Mouse (Mus musculus): ENCODE results near the gene Shroom2.
A peak's percentile ranks its signal among the peaks of the same experiment; 100 is the strongest.
"Not testable (repeated sequence)": the region's sequence is repeated elsewhere in the genome, so short reads cannot be mapped to it uniquely, and the experiment has no call there.

Shroom2 gene

DNA sequence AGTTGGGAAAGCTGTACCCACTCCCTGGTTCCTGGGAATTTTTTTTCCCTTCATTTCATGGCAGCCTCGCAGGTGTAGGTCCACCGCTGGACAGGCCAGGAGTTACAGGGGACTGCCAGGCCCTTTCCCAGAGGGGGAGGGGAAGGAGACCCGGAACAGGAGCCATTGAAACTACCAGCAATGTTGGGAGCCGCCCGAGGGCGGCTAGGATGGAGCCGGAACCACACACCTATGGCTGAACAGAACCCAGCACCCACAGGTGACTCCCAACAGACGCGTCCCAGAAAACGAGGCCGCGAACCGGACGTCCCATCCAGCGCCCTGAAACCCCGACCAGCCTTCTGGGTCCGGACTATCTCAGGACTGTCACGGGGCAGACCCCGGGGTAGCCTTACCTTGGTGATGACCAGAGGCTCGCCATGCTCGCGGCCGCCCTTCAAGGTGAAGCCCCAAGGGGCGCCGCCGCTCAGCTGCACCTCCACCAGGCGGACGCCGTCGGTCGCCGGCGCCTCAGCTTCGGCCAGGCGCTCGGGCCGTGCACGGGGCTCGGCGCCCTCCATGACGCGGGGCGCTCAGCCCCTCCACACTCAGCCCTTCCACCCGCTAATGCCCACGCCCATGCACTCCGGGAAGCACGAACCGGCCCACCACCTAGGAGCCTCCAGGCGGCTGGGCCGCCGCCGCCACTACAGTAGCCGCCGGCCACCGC, at the start of gene Shroom2:
Gene Shroom2 (minus strand): TSS at position 575 of the 709 bp plus-strand sequence.
- no peak for DNase-seq (ENCODE audit: low spot score in 2 of 2)

DNA sequence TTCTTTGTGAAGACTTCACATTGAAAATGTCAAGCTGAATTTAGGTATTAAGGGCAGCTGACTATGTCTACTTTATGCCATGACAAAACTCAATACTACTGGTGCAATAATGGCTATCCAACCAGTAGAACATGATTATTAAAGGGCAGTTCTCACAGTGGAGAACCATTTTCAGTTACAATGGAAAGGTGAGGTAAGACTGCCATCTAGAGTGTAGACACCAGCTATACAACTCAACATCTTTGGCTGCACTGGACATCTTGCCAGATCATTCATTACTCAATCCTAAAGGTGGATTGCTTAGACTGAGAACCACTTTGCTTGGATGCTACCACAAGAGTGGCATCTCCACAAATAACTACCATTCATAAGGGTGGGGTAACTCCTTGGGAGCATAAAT, 49.7 kb upstream of the Shroom2 start:
- no peak for DNase-seq (ENCODE audit: low spot score in 2 of 2)

DNA sequence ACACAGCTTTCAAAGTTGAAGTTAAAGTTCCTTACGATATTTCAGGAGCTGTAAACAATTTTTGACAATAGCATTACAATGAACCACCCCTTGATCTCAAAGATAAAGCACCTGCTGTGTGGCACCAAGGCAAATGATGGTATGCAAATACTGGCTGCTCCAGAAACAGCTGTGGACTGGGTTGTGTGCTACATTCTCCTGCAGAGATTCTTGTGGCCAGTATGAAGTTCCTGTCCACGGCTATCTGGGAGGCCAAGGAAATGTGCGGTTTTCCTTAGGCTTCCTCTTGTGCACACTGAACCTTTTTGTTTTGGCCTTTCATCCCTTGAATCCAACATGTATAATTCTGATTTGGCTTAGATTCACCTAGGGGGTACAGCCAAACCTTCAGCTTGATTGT, 44.1 kb upstream of the Shroom2 start:
- no peak for DNase-seq (ENCODE audit: low spot score in 2 of 2)

DNA sequence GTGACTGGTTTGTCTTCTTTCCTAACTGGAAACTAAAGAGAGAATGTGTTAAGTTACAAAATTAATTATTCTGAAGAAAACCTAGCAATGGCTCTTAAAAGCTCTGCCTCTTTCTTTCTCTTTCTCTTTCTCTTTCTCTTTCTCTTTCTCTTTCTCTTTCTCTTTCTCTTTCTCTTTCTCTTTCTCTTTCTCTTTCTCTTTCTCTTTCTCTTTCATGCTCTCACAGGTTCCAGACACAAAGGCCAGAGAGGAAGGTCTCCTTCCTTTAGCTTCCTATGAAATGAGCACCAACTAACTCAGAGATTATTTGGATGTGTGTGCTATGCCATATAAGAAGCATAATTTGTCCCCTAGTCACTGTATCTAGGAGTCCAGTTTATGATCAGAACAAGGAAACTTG, 36.1 kb upstream of the Shroom2 start:
- DNase-seq (ENCODE audit: low spot score in 2 of 2) = no peak

DNA sequence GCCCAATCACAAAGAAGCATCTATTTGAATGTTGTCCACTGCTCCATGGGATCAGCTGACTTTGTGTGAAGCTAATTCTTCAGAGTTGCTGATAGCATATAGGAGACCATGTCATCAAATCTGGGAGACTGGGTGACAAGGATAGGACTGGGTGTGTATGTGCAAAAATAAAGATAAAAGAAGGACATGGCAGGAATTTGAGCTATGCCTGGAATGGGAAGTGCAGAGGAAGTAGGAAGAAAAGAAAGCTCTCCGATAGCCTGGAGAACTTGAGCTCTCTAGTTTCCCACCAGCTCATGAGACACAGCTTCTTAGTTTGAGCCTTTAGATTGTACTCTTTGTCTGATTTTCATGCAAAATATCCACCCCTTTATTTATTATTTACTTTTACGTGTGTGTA, 19.3 kb upstream of the Shroom2 start:
- DNase-seq (ENCODE audit: low spot score in 2 of 2) = no peak

DNA sequence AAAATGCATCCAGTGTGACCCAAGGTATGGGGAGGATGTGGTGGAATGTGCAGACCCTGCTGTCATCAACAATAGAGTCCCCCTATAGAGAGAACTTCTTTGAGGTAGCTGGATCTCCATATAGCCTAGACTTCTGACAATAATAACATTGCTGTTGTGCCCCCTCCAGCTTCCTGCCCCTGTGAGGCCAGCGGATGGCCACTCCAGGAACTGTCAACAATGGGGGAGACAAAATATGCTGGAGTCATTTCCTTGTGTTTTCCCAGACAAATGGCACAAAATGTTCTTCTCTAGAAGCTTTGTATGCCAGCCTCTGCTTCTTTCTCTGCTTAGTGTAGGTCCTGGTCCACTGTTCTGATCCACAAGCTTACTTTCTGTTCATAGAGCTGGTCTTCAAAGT, 18.9 kb upstream of the Shroom2 start:
- DNase-seq (ENCODE audit: low spot score in 2 of 2) = no peak

DNA sequence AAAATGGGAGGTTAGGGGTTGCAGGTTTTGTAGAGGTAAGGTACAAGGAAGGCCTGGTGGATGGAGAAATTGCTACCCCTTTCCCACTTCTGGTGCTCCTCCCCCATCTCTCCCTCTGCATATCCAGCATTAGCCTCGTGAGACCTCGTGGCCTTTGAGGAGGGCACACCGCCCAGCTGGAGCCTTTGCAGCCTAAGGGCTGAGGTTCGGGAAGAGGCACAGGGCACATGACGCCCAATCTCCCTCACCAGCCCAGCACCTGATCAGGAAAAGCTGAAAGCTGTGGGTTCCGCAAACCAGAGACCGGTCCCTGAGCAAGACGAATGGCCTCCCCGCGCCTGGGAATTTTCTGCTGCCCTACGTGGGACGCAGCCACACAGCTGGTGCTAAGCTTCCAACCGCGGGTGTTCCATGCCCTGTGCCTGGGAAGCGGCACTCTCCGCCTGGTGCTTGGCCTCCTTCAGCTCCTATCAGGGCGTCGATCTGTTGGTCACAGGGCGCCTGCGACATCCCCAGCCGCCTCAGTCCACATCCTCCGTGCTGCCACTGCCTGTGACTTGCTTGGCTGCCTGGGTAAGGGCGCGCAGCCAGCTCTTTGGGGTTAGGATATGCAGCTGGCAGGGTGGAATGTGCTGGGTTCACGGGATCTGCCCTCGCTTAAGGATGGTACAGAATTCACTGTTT, 12.6 kb upstream of the Shroom2 start, which contains the start of gene Gpr143:
Gene Gpr143 (plus strand): TSS at position 202 of the 684 bp plus-strand sequence.
- DNase-seq (ENCODE audit: low spot score in 2 of 2) = peak in 1 of 2 experiments; percentile 1

DNA sequence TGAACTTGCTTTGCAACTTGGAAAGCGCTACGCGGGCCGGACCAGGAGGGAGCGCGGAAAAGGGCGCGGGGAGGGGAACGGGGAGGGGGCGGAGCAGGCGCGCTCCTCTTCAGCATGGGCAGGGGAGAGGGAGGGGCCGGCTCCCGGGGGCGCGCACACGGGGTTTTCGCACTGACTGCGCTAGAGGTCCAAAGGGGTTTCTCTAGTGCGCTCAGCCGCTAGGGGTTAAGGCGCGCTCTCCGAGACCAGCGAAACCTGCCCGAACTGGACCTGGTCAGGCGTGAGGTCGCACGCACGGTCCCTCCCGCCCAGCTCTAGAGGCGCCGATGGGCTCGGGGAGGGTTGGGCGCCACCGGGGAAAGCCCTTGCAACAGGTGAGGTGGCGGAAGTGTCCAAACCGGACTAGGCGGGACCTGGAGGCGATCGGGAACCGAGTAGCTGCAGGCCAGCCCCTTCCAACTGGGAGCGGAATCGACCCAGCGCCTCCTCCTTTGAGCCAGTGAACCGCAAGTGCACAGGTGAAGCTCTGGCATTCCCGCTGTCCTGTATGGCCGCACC, 414 bp upstream of the Shroom2 start:
- peak in 1 of 2 experiments; percentile 23 for DNase-seq (ENCODE audit: low spot score in 2 of 2)

DNA sequence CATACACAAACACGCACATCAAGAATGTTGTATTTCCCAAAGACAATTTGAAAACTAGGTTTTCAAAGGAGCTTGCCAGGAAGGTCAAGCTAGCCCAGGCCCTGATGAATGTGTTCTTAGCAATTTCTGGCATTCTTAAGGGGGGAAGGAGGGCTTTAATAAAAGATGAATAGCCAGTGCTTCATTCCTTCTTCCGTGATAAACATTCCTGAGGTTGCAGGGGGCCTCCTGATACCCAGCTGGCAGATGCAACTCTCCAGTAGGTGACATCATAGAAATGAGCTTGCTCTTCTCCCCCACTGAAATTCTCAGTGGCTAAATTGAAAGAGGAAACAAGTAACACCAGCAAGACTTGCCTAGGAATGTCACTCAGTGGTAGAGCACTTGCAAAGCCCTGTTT, 5.1 kb downstream of the Shroom2 start:
- no peak for DNase-seq (ENCODE audit: low spot score in 2 of 2)

DNA sequence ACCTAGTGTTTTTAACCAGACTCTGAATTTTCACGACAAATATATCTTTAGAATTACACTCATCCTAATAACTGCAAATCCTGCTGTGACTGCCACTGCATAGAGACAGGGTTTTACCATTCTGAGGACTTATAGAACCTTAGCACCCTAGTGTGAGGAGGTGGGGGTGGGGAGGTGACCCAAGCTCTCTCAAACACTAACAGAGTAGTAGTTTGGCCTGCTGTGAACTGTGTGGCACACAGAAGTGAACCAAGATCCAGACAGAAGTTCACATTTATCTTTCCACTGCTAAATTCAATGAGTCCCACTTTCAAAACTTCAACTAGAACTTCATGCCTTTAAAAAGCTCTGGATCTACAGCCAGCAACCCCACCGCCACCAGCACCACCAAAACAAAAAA, 6.4 kb downstream of the Shroom2 start:
- DNase-seq (ENCODE audit: low spot score in 2 of 2) = no peak

DNA sequence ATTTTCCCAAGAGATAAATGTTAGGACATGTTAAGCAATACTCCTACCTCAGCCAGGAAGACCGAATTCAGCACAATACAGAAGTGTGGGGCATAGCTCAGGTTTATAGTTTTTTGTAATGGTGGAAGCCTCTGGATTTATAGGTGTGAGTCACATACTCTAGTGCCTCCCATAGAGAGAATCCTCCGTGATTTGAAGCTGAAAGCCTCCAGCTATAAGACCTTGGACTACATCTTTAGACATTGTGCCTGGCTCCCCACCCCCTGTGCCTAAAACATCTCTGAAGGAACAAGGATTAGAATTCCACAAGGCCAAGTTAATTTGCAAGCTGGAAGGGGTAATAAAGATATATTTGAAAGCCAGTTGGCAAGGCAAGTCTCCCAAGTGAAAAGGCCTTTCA, 6.8 kb downstream of the Shroom2 start:
- no peak for DNase-seq (ENCODE audit: low spot score in 2 of 2)

DNA sequence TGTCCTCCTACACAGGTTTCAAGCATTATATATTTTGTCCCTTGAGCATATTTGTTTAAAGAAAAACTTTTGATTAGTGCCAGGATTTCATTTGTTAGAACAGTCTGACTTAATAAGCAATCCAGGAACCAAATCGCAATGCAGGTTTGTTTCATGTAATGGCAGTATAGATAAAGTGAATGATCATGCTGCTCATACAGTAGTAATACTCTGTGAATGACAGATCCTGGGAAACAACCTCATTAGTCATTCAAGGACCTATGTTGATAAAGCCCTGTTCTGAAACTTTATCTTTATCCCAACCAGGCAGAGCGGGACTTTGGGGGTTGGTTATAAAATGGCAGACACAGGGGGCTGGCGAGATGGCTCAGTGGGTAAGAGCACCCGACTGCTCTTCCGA, 13.0 kb downstream of the Shroom2 start:
- DNase-seq (ENCODE audit: low spot score in 2 of 2) = no peak

DNA sequence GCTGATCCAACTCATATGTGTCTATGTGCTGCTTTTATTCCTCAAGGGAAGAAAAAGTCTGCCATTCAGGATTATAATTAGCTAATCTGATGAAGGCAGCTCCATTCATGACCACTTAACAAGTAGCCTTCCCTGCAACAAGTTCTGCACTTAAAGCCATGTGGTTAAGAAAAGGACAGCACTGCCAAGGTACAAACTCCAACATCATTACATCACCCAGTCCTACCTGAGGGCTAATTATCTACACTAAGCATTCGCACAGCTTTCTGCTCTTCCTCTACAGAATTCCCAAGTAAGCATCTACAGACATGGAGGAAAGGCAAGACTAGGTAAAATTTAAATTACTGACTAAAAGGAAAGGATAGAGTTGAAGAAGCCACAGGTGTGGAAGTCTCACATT, 13.4 kb downstream of the Shroom2 start:
- DNase-seq (ENCODE audit: low spot score in 2 of 2) = no peak

DNA sequence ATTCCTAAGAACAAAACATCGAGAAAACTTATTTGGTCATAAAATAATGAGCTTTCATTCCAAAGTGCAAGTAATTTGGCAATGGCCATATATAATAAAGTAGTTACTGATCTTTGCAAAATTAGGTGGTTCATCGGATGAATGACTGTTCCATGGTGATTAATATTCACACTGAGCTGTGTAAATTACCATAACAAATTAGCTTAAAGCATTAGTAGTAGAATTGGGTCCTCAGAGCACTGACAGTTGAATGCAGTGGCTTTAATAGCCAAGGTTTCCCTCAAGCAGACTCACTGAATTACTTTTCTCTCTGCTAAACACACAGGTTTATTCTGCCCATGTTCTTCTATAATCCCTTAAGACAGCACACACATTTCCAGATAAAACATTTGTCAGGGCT, 23.3 kb downstream of the Shroom2 start:
- no peak for DNase-seq (ENCODE audit: low spot score in 2 of 2)

DNA sequence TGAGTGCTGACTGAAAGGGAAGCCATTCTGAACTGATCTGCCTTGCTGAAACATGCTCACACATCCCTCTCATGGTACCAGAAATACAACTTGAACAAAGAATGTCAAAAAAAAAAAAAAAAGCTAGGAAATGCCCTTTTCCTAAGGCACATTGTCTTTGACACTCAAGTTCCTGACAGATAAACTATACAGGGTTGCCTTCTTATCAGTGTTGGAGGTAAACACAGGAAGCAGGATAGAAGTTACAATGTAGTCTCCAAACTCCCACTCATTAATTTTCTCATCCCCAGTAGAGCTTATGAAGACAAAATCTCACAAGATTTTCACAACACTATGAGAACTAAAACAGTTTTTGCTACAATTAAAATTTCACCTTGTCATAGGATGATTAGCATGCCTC, 25.6 kb downstream of the Shroom2 start:
- DNase-seq (ENCODE audit: low spot score in 2 of 2) = no peak

DNA sequence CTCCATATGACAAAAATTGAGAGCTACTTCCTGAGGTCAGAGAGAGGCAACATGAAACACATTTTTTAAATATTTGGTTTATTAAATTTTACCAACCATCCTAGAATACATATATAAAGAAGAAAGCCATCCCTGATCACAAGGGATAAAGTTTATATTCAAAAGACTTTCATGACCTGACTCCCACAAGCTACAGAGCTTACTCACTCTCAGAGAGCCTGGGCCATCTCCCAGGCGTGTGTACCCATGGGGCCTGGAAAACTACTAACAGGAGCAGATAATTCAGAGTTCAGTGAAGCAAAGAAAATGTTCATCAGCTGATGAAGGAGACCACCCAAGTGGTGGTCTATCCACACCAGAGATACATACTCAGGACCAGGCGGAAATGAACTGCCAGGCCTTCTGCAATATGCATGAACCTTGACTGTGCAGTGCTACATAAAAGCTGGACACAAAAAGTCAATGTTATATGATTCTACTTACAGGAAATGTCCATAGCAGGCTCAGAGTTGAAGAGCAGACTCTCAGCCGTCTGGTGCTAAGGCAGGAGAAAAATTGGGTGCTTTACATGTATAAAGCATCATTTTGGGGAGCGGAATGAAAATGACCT, 30.4 kb downstream of the Shroom2 start:
- DNase-seq (ENCODE audit: low spot score in 2 of 2) = no peak

DNA sequence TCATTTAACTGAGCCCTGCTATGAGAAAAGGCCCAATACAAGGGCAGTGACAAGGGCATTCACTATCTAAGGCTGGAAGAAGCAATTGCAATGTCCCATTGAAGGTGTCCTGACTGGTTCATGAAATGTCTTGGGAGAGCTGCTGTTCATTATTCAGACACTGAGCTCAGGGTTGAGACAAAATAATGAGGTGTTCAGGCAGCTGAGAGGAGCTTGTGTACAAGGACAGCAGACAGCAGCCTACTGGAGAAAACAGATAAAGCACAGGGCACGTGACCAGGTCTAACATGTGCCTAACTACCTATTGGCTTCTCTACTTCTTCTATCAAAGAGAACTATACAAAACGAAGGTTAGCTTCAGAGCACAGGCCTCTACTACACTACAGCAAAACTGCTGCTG, 31.1 kb downstream of the Shroom2 start:
- no peak for DNase-seq (ENCODE audit: low spot score in 2 of 2)

DNA sequence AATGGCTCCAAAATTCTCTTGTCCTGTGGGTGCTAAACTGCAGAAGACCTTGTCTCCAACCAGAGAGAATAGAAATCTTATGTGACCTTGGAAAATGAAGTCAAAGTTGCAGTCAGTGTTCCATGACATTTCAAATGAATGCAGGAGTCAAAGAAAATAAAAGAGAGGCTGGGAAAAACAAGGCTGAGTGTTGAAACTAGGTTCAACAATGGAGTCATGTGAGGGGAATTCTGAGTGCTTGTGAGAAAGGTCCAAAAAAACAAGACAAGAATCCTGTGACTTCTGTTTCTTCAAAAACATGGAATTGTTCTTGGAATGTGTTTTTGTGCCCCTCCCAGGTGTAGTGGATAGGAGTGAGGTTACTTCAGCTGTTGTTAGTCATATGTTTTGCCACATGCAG, 34.0 kb downstream of the Shroom2 start:
- no peak for DNase-seq (ENCODE audit: low spot score in 2 of 2)

DNA sequence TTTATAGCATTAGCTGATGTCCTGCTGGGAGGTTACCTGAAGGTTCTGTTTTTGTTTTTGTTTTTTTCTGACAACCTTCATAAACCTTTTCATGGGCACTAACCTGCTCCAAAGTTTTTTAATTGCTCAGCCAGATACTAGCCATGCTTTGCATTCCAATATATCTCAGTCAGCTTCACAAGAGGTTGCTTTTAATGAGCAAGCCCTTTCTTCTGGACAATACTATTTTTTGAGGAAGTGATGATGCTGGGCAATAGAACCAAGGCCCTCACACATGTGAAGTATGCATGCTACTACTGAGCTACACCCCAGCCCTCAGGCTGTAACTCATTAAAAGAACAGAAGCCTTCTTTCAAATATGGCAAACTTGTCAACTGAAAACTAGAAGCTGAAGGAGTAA, 52.6 kb downstream of the Shroom2 start:
- no peak for DNase-seq (ENCODE audit: low spot score in 2 of 2)

DNA sequence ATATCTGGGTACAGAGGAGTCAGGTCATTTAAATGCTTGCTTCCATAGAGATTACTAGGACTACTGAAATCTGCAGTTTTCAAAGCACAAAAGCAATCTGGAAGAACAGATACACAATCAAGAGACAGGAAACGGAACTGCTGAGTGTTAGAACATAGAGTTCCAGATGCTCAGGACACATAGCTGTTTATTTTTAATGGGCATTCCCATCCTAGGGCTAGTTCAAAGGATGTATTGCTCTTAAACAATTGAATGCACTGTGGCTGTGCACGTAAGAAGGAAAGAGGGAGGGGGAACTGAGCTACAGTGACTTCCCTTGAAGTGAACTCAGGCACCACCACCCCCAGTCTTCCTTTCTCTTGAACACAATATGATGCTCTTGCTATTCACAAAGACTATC, 58.5 kb downstream of the Shroom2 start:
- DNase-seq (ENCODE audit: low spot score in 2 of 2) = not testable (repeated sequence)

DNA sequence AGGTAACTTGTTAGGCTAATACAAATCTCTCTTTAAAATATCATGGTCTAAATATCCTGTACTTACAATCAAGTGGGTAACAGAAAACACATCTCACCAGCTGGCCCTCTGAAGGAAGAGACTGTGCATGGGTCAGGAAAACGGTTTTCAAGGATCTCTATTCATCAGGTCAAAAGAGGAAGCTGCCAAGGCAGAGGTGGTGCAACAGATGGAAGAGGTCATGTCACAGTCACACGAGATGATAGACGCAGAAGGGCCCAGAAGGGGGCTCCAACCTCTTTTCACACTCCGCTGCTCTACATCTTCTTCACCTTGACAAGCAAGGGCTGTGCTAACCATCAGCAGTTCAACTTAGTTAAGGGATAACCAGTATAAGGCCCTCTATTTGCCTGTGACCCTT, 60.9 kb downstream of the Shroom2 start:
- no peak for DNase-seq (ENCODE audit: low spot score in 2 of 2)

DNA sequence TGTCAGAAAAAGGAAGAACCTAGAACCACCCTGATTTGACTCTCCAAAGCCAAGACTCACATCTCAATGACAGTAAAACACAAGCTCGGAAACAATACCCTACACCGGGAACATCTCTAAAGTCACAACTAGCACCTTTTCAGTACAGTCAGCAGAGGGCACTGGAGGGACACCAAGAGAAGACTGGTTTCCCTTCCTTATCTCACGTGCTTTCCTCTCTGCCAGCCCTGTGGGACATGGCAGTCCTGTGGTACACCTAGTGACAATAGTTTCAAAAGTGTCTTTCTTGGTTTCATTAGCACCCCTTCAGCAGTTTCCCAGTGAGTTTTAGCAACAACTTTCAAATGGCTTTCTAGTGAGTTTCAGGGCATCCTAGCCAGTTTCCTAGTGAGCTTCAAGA, 63.9 kb downstream of the Shroom2 start:
- DNase-seq (ENCODE audit: low spot score in 2 of 2) = peak in 1 of 2 experiments; percentile 2

DNA sequence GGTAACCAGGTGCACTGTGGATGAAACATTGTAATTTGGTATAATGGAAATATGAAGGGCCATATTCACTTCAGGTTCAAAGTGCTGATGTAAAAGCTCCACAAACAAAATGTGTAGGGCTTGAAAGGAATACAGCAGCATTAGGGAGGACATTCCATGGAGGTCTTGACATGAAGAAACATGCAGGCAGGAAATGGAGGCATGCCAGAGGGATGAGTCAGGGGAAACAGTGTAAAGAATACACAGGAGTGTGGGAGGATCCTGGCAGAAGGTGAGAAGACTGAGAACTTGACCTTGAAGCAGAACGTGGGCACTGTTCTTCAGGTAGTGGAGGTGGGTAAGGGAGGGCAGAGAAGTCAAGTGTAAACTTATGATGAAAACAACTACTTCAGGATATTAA, 65.6 kb downstream of the Shroom2 start:
- DNase-seq (ENCODE audit: low spot score in 2 of 2) = no peak

All from cerebellum, postnatal 4 days (tissue).